Mouse (Mus musculus) lung, embryonic 14.5 days (tissue): Measurements from ENCODE around the gene Fndc11. TPM values are rescaled to one million over a fixed set of nuclear protein-coding genes. Genes with fewer than 3 reads are reported as not detected.
A peak's percentile ranks its signal among the peaks of the same experiment; 100 is the strongest.

Experiments used
- ATAC-seq: fragments of 200-750 bp; cut with Nextera tagmentation; 2 replicates; pipeline ENCODE4 v1.8.0; 2017; ENCODE audit warnings: mild to moderate bottlenecking, moderate TSS enrichment, moderate library complexity; ENCODE audit not compliant: insufficient read depth
- DNase-seq: peaks from one replicate; pipeline ENCODE4 v3.0.0-alpha.2; 2015
- H3K27ac ChIP-seq: fragments of 300-500 bp; sonication (generic); 2 replicates; pipeline ENCODE4 v1.5.1; 2014; ENCODE audit warnings: low read depth, mild to moderate bottlenecking, moderate library complexity
- H3K27me3 ChIP-seq: fragments of 300-500 bp; sonication (generic); 2 replicates; pipeline ENCODE4 v1.6.1; 2014; ENCODE audit warnings: low read length, control low read depth; ENCODE audit not compliant: insufficient read depth
- H3K36me3 ChIP-seq: fragments of 300-500 bp; sonication (generic); 2 replicates; pipeline ENCODE4 v1.6.1; 2014; ENCODE audit warnings: control low read depth; ENCODE audit not compliant: insufficient read depth
- H3K4me1 ChIP-seq: fragments of 300-500 bp; sonication (generic); 2 replicates; pipeline ENCODE4 v1.6.1; 2014; ENCODE audit warnings: antibody characterized with exemption, control low read depth; ENCODE audit not compliant: insufficient read depth
- H3K4me2 ChIP-seq: fragments of 300-500 bp; sonication (generic); 2 replicates; pipeline ENCODE4 v1.6.1; 2014; ENCODE audit warnings: mild to moderate bottlenecking
- H3K4me3 ChIP-seq: fragments of 300-500 bp; sonication (generic); 2 replicates; pipeline ENCODE4 v1.5.1; 2014; ENCODE audit warnings: low read depth, low read length
- H3K9ac ChIP-seq: fragments of 300-500 bp; sonication (generic); 2 replicates; pipeline ENCODE4 v1.6.1; 2014
- H3K9me3 ChIP-seq: fragments of 300-500 bp; sonication (generic); 2 replicates; pipeline ENCODE4 v1.6.1; 2016; ENCODE audit warnings: low read depth, low read length, control low read depth
- CTCF ChIP-seq: IDR thresholded peaks from 2 replicates; pipeline ENCODE4 v1.5.1; 2016; ENCODE audit warnings: antibody characterized with exemption, low read depth
- WGBS: fragments of 180-500 bp; shearing (Covaris S2); extraction: QIAGEN DNeasy Blood & Tissue Kit; methylation state at CpG from one replicate; pipeline ENCODE4 v1.1.7; 2014; 5-methylcytosine and 5-hydroxymethylcytosine counted together
- polyA plus RNA-seq: library from polyadenylated mRNA; unstranded; fragments of >200 nt; fragmentation: Nextera tagmentation; extraction: Ambion mirVana; gene quantifications from 2 replicates; pipeline ENCODE4 v1.2.1, GENCODE M21; 2014

Gene Fndc11
- polyA plus RNA-seq, 1 experiment from 2014 or later, result 0.21 TPM

DNA sequence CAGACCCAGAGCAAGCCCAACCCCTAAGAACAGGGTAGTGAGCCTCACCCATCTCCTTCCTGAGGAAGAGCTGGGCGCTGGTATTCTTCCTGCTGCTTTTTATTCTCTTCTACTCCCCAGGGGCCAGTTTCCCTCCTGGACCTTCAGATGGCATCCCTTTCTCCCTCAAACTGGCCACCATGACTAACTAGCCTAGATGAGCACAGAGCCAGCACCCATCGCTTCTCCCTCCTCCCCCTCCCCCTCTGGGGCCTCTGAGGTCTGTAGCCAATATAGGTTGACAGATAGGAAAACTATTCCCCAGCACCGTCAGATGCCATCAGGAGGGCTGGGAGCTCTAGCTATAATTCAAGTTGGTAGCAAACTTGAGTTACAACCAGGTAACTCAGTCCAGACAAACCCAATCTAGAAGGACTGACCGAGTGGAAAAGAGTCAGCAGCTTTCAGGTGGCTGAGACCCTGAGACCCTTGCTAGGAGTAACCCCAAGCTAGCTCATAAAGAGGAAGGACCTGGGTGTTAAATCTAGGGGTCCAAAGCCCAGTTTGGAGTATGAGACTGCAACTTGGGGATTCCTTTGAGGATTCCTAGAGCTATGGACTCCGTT lies 830 bp upstream of the Fndc11 start:
- peak overlapping the region; percentile 64 for H3K4me2 ChIP-seq
- ATAC-seq (no peak), DNase-seq (peak; percentile 16)
- H3K4me1 ChIP-seq, result peaks cover 4% of the 10 kb centered on the region; the same call in 1 of the 2 replicates
- peak overlapping the region; percentile 88 for H3K27ac ChIP-seq
- no peaks in the 10 kb centered on the region for H3K36me3 ChIP-seq
- WGBS, result 51% methylated on average over 5 of the region's 5 CpGs
- no peaks in the 10 kb centered on the region for H3K9me3 ChIP-seq
- no peak overlapping the region for H3K4me3 ChIP-seq
- peaks cover 6% of the 10 kb centered on the region; the same call in 1 of the 2 replicates for H3K27me3 ChIP-seq
- no peak overlapping the region for H3K9ac ChIP-seq
- TF ChIP-seq CTCF, result no peak

DNA sequence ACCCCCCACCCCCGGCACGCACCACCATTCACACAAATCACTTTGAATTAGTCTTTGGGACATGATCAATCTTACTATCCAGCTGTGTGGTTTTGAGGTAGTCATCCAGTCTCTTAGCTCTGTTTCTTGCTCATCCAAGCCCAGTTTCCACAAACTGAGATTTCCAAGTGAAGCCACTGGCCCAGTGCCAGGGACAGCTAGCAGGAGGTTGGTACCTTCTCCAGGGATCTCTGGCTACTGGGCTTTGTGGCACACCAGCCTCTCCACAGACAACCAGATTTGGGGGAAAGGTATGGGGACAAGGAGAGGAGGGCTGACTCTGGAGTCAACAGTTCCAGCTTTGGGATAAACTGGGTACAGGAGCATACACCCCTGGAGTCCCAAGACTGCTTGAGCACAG lies 548 bp downstream of the Fndc11 start:
- Histone ChIP-seq H3K36me3 (no peaks in the 10 kb centered on the region), H3K27ac (peak overlapping the region; percentile 88), H3K4me2 (peak overlapping the region; percentile 64), H3K9me3 (no peaks in the 10 kb centered on the region), H3K27me3 (no peaks in the 10 kb centered on the region), H3K4me3 (peak overlapping the region; percentile 15), H3K4me1 (peaks cover 4% of the 10 kb centered on the region; the same call in 1 of the 2 replicates), H3K9ac (no peak overlapping the region)
- peak; percentile 25 for DNase-seq
- 0 out of 2 replicates have a peak, but pooled peaks have one; percentile 4 for ATAC-seq
- WGBS, result 32% methylated on average over 2 of the region's 2 CpGs
- no peak for TF ChIP-seq CTCF

DNA sequence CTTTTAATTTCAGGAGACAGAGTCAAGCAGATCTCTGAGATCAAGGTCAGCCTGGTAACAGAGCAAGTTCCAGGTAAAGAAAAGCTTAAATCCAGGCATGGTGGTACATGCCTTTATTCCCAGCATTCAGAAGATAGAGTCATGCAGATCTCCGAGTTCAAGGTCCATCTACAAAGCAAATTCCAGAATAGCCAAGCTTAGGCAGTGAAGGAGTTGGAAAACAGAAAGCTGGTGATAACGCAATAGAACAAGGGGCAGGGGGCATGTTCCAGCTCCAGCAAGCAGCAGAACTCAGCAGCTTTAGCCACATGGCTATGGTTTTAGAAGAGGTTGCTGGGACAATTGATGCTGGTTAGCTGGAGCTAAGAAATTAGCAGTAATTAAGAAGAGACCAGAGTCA lies 5.2 kb downstream of the Fndc11 start:
- Histone ChIP-seq H3K4me2 (no peak overlapping the region), H3K4me1 (no peaks in the 10 kb centered on the region; the same call in 1 of the 2 replicates), H3K27ac (no peak overlapping the region), H3K9ac (no peak overlapping the region), H3K9me3 (no peaks in the 10 kb centered on the region), H3K36me3 (no peaks in the 10 kb centered on the region), H3K4me3 (no peak overlapping the region), H3K27me3 (no peaks in the 10 kb centered on the region)
- ATAC-seq (no peak), DNase-seq (no peak)
- TF ChIP-seq CTCF, result no peak
- WGBS, result 74% methylated on average over 2 of the region's 2 CpGs

DNA sequence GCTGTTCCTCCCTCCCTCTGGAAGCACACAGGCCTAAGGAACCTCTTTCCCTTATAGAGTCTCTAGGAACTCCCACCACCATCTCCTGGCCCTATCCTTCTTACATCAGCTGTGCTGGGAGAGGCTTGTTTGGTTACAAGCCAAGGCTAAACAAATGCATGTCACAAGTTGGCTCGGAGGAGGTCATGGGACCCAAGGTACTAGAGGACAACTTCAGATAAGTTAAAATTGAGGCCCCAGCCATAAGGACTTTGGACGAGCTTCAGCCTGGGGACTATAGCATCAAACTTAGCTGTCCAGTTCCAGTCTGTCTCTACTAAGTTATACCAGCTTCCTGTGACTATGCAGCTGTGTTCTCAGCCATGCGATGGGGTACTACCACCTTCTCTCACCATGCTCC lies 7.3 kb downstream of the Fndc11 start:
- no peak for TF ChIP-seq CTCF
- no peak for DNase-seq
- no peak for ATAC-seq
- H3K9me3 ChIP-seq, result no peaks in the 10 kb centered on the region
- H3K4me3 ChIP-seq, result no peak overlapping the region
- WGBS, result 68% methylated on average over 3 of the region's 3 CpGs
- no peak overlapping the region for H3K9ac ChIP-seq
- H3K36me3 ChIP-seq, result no peaks in the 10 kb centered on the region
- H3K4me1 ChIP-seq, result no peaks in the 10 kb centered on the region
- H3K4me2 ChIP-seq, result no peak overlapping the region
- H3K27ac ChIP-seq, result no peak overlapping the region
- no peaks in the 10 kb centered on the region for H3K27me3 ChIP-seq

DNA sequence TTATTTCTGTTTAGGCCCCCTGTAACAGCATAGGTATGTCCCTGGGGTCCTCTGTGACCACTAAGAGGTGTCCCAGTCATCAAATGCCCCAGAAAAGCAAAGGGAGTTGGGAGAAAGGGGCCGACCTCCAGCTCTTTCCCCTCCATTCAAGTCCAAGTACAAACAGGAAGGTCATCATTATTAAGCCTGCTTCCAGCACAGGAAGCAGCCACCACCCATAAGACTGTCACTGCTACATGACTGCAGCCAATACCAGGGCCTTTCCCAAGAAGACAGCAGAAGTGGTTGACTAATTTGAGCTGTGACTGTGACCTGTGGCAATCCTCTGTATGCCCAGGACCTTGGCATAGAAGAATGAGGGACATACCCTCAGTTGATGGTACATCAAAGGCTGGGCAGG lies 8.5 kb downstream of the Fndc11 start:
- no peak overlapping the region for H3K27ac ChIP-seq
- no peaks in the 10 kb centered on the region for H3K36me3 ChIP-seq
- no peak overlapping the region for H3K9ac ChIP-seq
- H3K4me1 ChIP-seq, result no peaks in the 10 kb centered on the region
- no peaks in the 10 kb centered on the region for H3K9me3 ChIP-seq
- no peaks in the 10 kb centered on the region for H3K27me3 ChIP-seq
- DNase-seq (peak; percentile 8), ATAC-seq (no peak)
- H3K4me2 ChIP-seq, result no peak overlapping the region
- no peak for TF ChIP-seq CTCF
- WGBS, result 42% methylated on average over 1 of the region's 1 CpGs
- no peak overlapping the region for H3K4me3 ChIP-seq

DNA sequence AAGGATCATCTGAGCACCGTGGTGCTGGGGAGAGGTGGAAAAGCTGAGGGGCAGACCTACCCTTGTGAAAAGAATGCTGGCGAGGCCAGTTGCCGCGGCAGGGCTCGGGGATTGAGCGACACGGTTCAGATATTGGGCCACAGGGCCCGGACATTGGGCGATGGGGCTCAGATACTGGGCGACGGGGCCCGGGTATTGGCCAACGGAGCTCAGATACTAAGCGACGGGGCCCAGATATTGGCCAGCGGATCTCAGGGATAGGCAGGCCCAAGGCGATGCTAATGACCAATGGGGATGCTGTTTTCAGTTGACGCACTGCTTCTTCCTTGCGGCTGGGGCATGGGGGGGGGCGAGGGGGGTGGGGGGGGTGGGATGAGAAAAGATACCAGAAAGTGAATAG lies 11.4 kb downstream of the Fndc11 start:
- Histone ChIP-seq H3K9me3 (no peaks in the 10 kb centered on the region), H3K4me3 (no peak overlapping the region), H3K4me2 (no peak overlapping the region), H3K4me1 (no peaks in the 10 kb centered on the region), H3K27me3 (no peaks in the 10 kb centered on the region), H3K36me3 (peaks cover 5% of the 10 kb centered on the region; the same call in 1 of the 2 replicates), H3K9ac (no peak overlapping the region), H3K27ac (no peak overlapping the region)
- DNase-seq (no peak), ATAC-seq (no peak)
- 79% methylated on average over 20 of the region's 20 CpGs for WGBS
- TF ChIP-seq CTCF, result no peak

DNA sequence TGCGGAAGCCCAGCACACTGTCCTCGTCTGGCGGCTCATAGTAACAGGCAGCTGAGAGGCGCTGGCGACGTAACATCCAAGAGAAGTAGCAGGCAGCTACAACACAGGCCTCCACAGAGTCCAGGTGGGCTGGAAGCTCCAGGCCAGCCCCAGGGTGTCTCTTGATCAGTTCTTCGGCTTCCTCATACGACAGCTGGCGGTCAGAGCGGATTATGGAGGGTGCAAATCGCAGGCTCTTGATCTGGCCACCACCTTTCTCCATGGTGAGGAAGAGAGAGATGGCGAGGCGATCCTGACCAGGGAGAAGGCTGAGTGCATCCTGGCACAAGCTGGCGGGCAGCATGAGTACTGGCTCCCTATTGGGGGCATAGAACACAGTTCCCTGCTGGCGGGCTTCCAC lies 13.6 kb downstream of the Fndc11 start:
- no peak for DNase-seq
- Histone ChIP-seq H3K27me3 (no peaks in the 10 kb centered on the region), H3K4me1 (no peaks in the 10 kb centered on the region), H3K27ac (no peak overlapping the region), H3K4me3 (no peak overlapping the region), H3K9ac (no peak overlapping the region), H3K9me3 (no peaks in the 10 kb centered on the region), H3K36me3 (peaks cover 15% of the 10 kb centered on the region; the same call in 1 of the 2 replicates), H3K4me2 (no peak overlapping the region)
- 84% methylated on average over 15 of the region's 15 CpGs for WGBS
- no peak for TF ChIP-seq CTCF
- no peak for ATAC-seq
